Mouse (Mus musculus): ENCODE results near the gene Ctso. TPM values are rescaled to one million over a fixed set of nuclear protein-coding genes. Genes with fewer than 3 reads are reported as not detected.

Gene Ctso
- polyA plus RNA-seq, 2 experiments, result 7.1 to 11.4 TPM

GRCm38 (mm10) chr3:81916030-81916686 lies 16.2 kb upstream of the Ctso start:
- H3K4me2 ChIP-seq (replicated peaks; ENCODE audit: low read depth, low read length, severe bottlenecking), result no peak overlapping the region
- H3K36me3 ChIP-seq (ENCODE audit: control insufficient read depth, insufficient read depth, low read length), result no peaks in the 10 kb centered on the region
- no peak overlapping the region for H3K27ac ChIP-seq (replicated peaks; ENCODE audit: low read depth, low read length)
- no peak for DNase-seq (ENCODE audit: low spot score)
- WGBS, result 90% methylated on average over 5 of the region's 5 CpGs
- TF ChIP-seq POLR2A (IDR thresholded peaks at IDR 0.05; ENCODE audit: borderline replicate concordance, extremely low read depth, insufficient read depth, insufficient read length), result no peak
- H3K9me3 ChIP-seq (ENCODE audit: control insufficient read depth, low read length), result no peaks in the 10 kb centered on the region
- H3K4me3 ChIP-seq (replicated peaks; ENCODE audit: low read length), result no peak overlapping the region
- H3K9ac ChIP-seq (ENCODE audit: low read depth, low read length, severe bottlenecking), result no peak overlapping the region
- no peaks in the 10 kb centered on the region for H3K4me1 ChIP-seq (ENCODE audit: control insufficient read depth, insufficient read depth, low read length)
- no peaks in the 10 kb centered on the region for H3K27me3 ChIP-seq (ENCODE audit: control insufficient read depth, insufficient read depth, low read length)
- no peak for ATAC-seq (ENCODE audit: low FRiP score, low read depth)

- Histone ChIP-seq H3K27me3 (ENCODE audit: control insufficient read depth, insufficient read depth, low read length) (no peaks in the 10 kb centered on the region), H3K27ac (replicated peaks; ENCODE audit: low read depth, low read length) (no peak overlapping the region)
- 81% methylated on average over 3 of the region's 3 CpGs for WGBS
Observed at GRCm38 (mm10) chr3:81917354-81917935, 15.0 kb upstream of the Ctso start.

GRCm38 (mm10) chr3:81918215-81918614 lies 14.2 kb upstream of the Ctso start:
- no peak for TF ChIP-seq POLR2A (IDR thresholded peaks at IDR 0.05; ENCODE audit: borderline replicate concordance, extremely low read depth, insufficient read depth, insufficient read length)
- Histone ChIP-seq H3K9ac (ENCODE audit: low read depth, low read length, severe bottlenecking) (no peak overlapping the region), H3K4me2 (replicated peaks; ENCODE audit: low read depth, low read length, severe bottlenecking) (no peak overlapping the region), H3K27me3 (ENCODE audit: control insufficient read depth, insufficient read depth, low read length) (no peaks in the 10 kb centered on the region), H3K4me3 (replicated peaks; ENCODE audit: low read length) (no peak overlapping the region), H3K4me1 (ENCODE audit: control insufficient read depth, insufficient read depth, low read length) (no peaks in the 10 kb centered on the region), H3K9me3 (ENCODE audit: control insufficient read depth, low read length) (no peaks in the 10 kb centered on the region), H3K27ac (replicated peaks; ENCODE audit: low read depth, low read length) (no peak overlapping the region), H3K36me3 (ENCODE audit: control insufficient read depth, insufficient read depth, low read length) (no peaks in the 10 kb centered on the region)
- ATAC-seq (ENCODE audit: low FRiP score, low read depth) (no peak), DNase-seq (ENCODE audit: low spot score) (no peak)
- WGBS, result 87% methylated on average over 8 of the region's 8 CpGs

More at GRCm38 (mm10) chr3:81917354-81917935, 15.0 kb upstream of the Ctso start:
- no peaks in the 10 kb centered on the region for H3K36me3 ChIP-seq (ENCODE audit: control insufficient read depth, insufficient read depth, low read length)
- H3K4me3 ChIP-seq (replicated peaks; ENCODE audit: low read length), result no peak overlapping the region
- TF ChIP-seq POLR2A (IDR thresholded peaks at IDR 0.05; ENCODE audit: borderline replicate concordance, extremely low read depth, insufficient read depth, insufficient read length), result no peak
- H3K9me3 ChIP-seq (ENCODE audit: control insufficient read depth, low read length), result no peaks in the 10 kb centered on the region
- ATAC-seq (ENCODE audit: low FRiP score, low read depth), result no peak
- H3K4me1 ChIP-seq (ENCODE audit: control insufficient read depth, insufficient read depth, low read length), result no peaks in the 10 kb centered on the region
- no peak overlapping the region for H3K4me2 ChIP-seq (replicated peaks; ENCODE audit: low read depth, low read length, severe bottlenecking)
- DNase-seq (ENCODE audit: low spot score), result no peak
- H3K9ac ChIP-seq (ENCODE audit: low read depth, low read length, severe bottlenecking), result no peak overlapping the region

GRCm38 (mm10) chr3:81919681-81920080 lies 12.7 kb upstream of the Ctso start:
- 36% methylated on average over 3 of the region's 3 CpGs for WGBS
- ATAC-seq (ENCODE audit: low FRiP score, low read depth) (no peak), DNase-seq (ENCODE audit: low spot score) (no peak)
- no peaks in the 10 kb centered on the region for H3K27me3 ChIP-seq (ENCODE audit: control insufficient read depth, insufficient read depth, low read length)
- TF ChIP-seq POLR2A (IDR thresholded peaks at IDR 0.05; ENCODE audit: borderline replicate concordance, extremely low read depth, insufficient read depth, insufficient read length), result no peak
- no peak overlapping the region for H3K4me2 ChIP-seq (replicated peaks; ENCODE audit: low read depth, low read length, severe bottlenecking)
- no peaks in the 10 kb centered on the region for H3K36me3 ChIP-seq (ENCODE audit: control insufficient read depth, insufficient read depth, low read length)
- no peak overlapping the region for H3K9ac ChIP-seq (ENCODE audit: low read depth, low read length, severe bottlenecking)
- H3K4me3 ChIP-seq (replicated peaks; ENCODE audit: low read length), result no peak overlapping the region
- no peak overlapping the region for H3K27ac ChIP-seq (replicated peaks; ENCODE audit: low read depth, low read length)
- H3K4me1 ChIP-seq (ENCODE audit: control insufficient read depth, insufficient read depth, low read length), result no peaks in the 10 kb centered on the region
- H3K9me3 ChIP-seq (ENCODE audit: control insufficient read depth, low read length), result no peaks in the 10 kb centered on the region

- Histone ChIP-seq H3K4me1 (ENCODE audit: control insufficient read depth, insufficient read depth, low read length) (peaks cover 3% of the 10 kb centered on the region; the same call in 1 of the 2 replicates), H3K36me3 (ENCODE audit: control insufficient read depth, insufficient read depth, low read length) (no peaks in the 10 kb centered on the region), H3K27ac (replicated peaks; ENCODE audit: low read depth, low read length) (no peak overlapping the region), H3K4me2 (replicated peaks; ENCODE audit: low read depth, low read length, severe bottlenecking) (no peak overlapping the region), H3K9ac (ENCODE audit: low read depth, low read length, severe bottlenecking) (no peak overlapping the region), H3K4me3 (replicated peaks; ENCODE audit: low read length) (no peak overlapping the region), H3K9me3 (ENCODE audit: control insufficient read depth, low read length) (no peaks in the 10 kb centered on the region), H3K27me3 (ENCODE audit: control insufficient read depth, insufficient read depth, low read length) (no peaks in the 10 kb centered on the region)
- WGBS, result 69% methylated on average over 4 of the region's 4 CpGs
- TF ChIP-seq POLR2A (IDR thresholded peaks at IDR 0.05; ENCODE audit: borderline replicate concordance, extremely low read depth, insufficient read depth, insufficient read length), result no peak
- no peak for ATAC-seq (ENCODE audit: low FRiP score, low read depth)
- no peak for DNase-seq (ENCODE audit: low spot score)
Observed at GRCm38 (mm10) chr3:81922910-81923309, 9.5 kb upstream of the Ctso start.
